Comparison of ENCODE assay signal across 20 mouse cellular contexts in genomic region chr4:119198105-119198504, GRCm38 (mm10). TPM values are rescaled to one million over a fixed set of nuclear protein-coding genes. Genes with fewer than 3 reads are reported as not detected.
DNase-seq lines count a peak whose midpoint lies in the region; ATAC-seq and TF ChIP-seq lines count a peak whose summit lies in the region.
"Had no signal": no experiment of that assay in that cellular context is flagged by ENCODE, and none has a peak within 500 bp of the region (broad histone marks: within the 10 kb centered on the region; RNA-seq: fewer than 3 reads in every experiment).

No protein-coding gene starts in this region.

- H3K9ac ChIP-seq in heart, embryonic 12.5 days: no peak overlapping the region
- peak overlapping the region; percentile 99 for H3K9ac ChIP-seq in liver, embryonic 13.5 days
- no peak overlapping the region for H3K9ac ChIP-seq in liver, embryonic 11.5 days (ENCODE audit: low read depth, low read length)

- H3K36me3 ChIP-seq in heart, embryonic 12.5 days: peaks cover 33% of the 10 kb centered on the region
- H3K36me3 ChIP-seq in liver, embryonic 13.5 days: peaks cover 30% of the 10 kb centered on the region
- no peaks in the 10 kb centered on the region; the same call in 1 of the 2 replicates for H3K36me3 ChIP-seq in liver, embryonic 11.5 days (ENCODE audit: control insufficient read depth, insufficient read depth, low read length)

- no peak for DNase-seq in heart, adult 8-10 months (ENCODE audit: low spot score)
- no peak for DNase-seq in liver, embryonic 13.5 days
- DNase-seq in liver, embryonic 11.5 days (ENCODE audit: low spot score): no peak
- no peak for DNase-seq in cerebellum, adult 9-10 months
- DNase-seq: cerebellum, postnatal 25 days; heart, adult 2 months; heart, postnatal 36 days; lung, adult 18-20 months; lung, postnatal 4 days; retina, postnatal 1 day; thymus, postnatal 25 days had no signal

- no peak overlapping the region for H3K27ac ChIP-seq in heart, embryonic 12.5 days (ENCODE audit: poor library complexity, severe bottlenecking)
- H3K27ac ChIP-seq in liver, embryonic 13.5 days: peak overlapping the region; percentile 70
- H3K27ac ChIP-seq in liver, embryonic 11.5 days (ENCODE audit: low read depth, low read length): no peak overlapping the region
- H3K27ac ChIP-seq in bone marrow, adult 2 months (ENCODE audit: control insufficient read depth, insufficient read depth, low read depth, low read length, poor library complexity): 0 out of 2 replicates have a peak overlapping the region, but pooled peaks have one; percentile 20
- H3K27ac ChIP-seq: heart, adult 2 months had no signal

- H3K4me2 ChIP-seq in heart, embryonic 12.5 days: peak overlapping the region; percentile 7; the same call in 1 of the 2 replicates
- H3K4me2 ChIP-seq in liver, embryonic 13.5 days: peak overlapping the region; percentile 77
- H3K4me2 ChIP-seq in liver, embryonic 11.5 days: no peak overlapping the region

- no peak for TF ChIP-seq CTCF in bone marrow, adult 2 months (IDR thresholded peaks at IDR 0.05; ENCODE audit: control insufficient read depth, insufficient read depth, low read length)

- no peak for ATAC-seq in heart, embryonic 12.5 days (ENCODE audit: insufficient number of reproducible peaks, low FRiP score)
- no peak for ATAC-seq in liver, embryonic 13.5 days (ENCODE audit: low read depth)
- ATAC-seq in liver, embryonic 11.5 days (replicated peaks; ENCODE audit: low FRiP score): no peak
- ATAC-seq in megakaryocyte-erythroid progenitor cell, adult 5-6 weeks (replicated peaks; ENCODE audit: low FRiP score, low TSS enrichment, poor library complexity, severe bottlenecking): 0 out of 2 replicates have a peak, but pooled peaks have one; percentile 27
- ATAC-seq: CD4-positive, CD25-positive, alpha-beta regulatory T cell, adult 4 months; intestine, postnatal 0 days had no signal

- WGBS in heart, embryonic 12.5 days: 85% methylated on average over 6 of the region's 6 CpGs
- WGBS in liver, embryonic 13.5 days (ENCODE audit: insufficient replicate concordance): 67% methylated on average over 6 of the region's 6 CpGs
- 85% methylated on average over 6 of the region's 6 CpGs for WGBS in liver, embryonic 11.5 days
- WGBS in bone marrow, adult 2 months: 79% methylated on average over 6 of the region's 6 CpGs

- no peaks in the 10 kb centered on the region for H3K27me3 ChIP-seq in heart, embryonic 12.5 days (replicated peaks)
- no peaks in the 10 kb centered on the region for H3K27me3 ChIP-seq in liver, embryonic 13.5 days
- no peaks in the 10 kb centered on the region for H3K27me3 ChIP-seq in liver, embryonic 11.5 days (replicated peaks; ENCODE audit: control insufficient read depth, insufficient read depth, low read length)

- H3K9me3 ChIP-seq in heart, embryonic 12.5 days (replicated peaks): no peaks in the 10 kb centered on the region
- no peaks in the 10 kb centered on the region for H3K9me3 ChIP-seq in liver, embryonic 13.5 days (replicated peaks)
- H3K9me3 ChIP-seq in liver, embryonic 11.5 days (ENCODE audit: control insufficient read depth, low read length): no peaks in the 10 kb centered on the region

- TF ChIP-seq POLR2A in bone marrow, adult 2 months (IDR thresholded peaks at IDR 0.05; ENCODE audit: borderline replicate concordance, control insufficient read depth, low read depth, low read length): no peak

- H3K4me1 ChIP-seq in heart, embryonic 12.5 days (replicated peaks): peaks cover 25% of the 10 kb centered on the region
- H3K4me1 ChIP-seq in liver, embryonic 13.5 days (replicated peaks): peaks cover 64% of the 10 kb centered on the region
- H3K4me1 ChIP-seq in liver, embryonic 11.5 days (replicated peaks; ENCODE audit: control insufficient read depth, insufficient read depth, low read length): peaks cover 24% of the 10 kb centered on the region
- H3K4me1 ChIP-seq in bone marrow, adult 2 months (ENCODE audit: control insufficient read depth, insufficient read depth, low read length): peaks cover 6% of the 10 kb centered on the region

- no peak overlapping the region for H3K4me3 ChIP-seq in heart, embryonic 12.5 days
- H3K4me3 ChIP-seq in liver, embryonic 13.5 days (replicated peaks): peak overlapping the region; percentile 16; the same call in 1 of the 2 replicates
- no peak overlapping the region for H3K4me3 ChIP-seq in liver, embryonic 11.5 days (ENCODE audit: low read depth, low read length)
- no peak overlapping the region for H3K4me3 ChIP-seq in bone marrow, adult 2 months (replicated peaks; ENCODE audit: control insufficient read depth, low read depth, low read length)
- H3K4me3 ChIP-seq: heart, adult 2 months had no signal

RNA-seq across cellular contexts. Expression of gene Svbp, which starts 3.0 kb away (rescaled TPM):
- polyA plus RNA-seq in heart, embryonic 12.5 days (2016; fragmentation: Nextera tagmentation; extraction: Ambion mirVana): 127 TPM in 2 replicates
- 10 to 100 TPM; 14.8 to 17.5 (median 15.8) TPM for total RNA-seq in heart, adult 8-10 months (2022)
- 121 and 130 TPM in 2 replicates for polyA plus RNA-seq in liver, embryonic 13.5 days (2015; fragmentation: Nextera tagmentation; extraction: Ambion mirVana)
- 169 and 174 TPM in 2 replicates for polyA plus RNA-seq in liver, embryonic 11.5 days (2014; fragmentation: Nextera tagmentation; extraction: Ambion mirVana)
- polyA plus RNA-seq in bone marrow, adult 2 months (2011; ENCODE audit: insufficient read depth, insufficient read length, low replicate concordance, missing spikeins): 46.6 and 64.0 TPM in 2 replicates
- total RNA-seq in megakaryocyte-erythroid progenitor cell, adult 5-6 weeks (2014; fragmentation: Nextera tagmentation): 107 and 124 TPM in 2 replicates
- total RNA-seq in megakaryocyte-erythroid progenitor cell, adult 5-6 weeks (2017): 47.7 and 52.9 TPM in 2 replicates

RNA-seq across cellular contexts. Expression of gene Ermap, which starts 8.3 kb away (rescaled TPM):
- 22.9 and 26.7 TPM in 2 replicates for polyA plus RNA-seq in heart, embryonic 12.5 days (2016; fragmentation: Nextera tagmentation; extraction: Ambion mirVana)
- under 1 TPM in 1 of 4 experiments, not detected in 3; 0.17 TPM for total RNA-seq in heart, adult 8-10 months (2022)
- polyA plus RNA-seq in liver, embryonic 13.5 days (2015; fragmentation: Nextera tagmentation; extraction: Ambion mirVana): 329 and 341 TPM in 2 replicates
- polyA plus RNA-seq in liver, embryonic 11.5 days (2014; fragmentation: Nextera tagmentation; extraction: Ambion mirVana): 263 and 274 TPM in 2 replicates
- 173 and 189 TPM in 2 replicates for polyA plus RNA-seq in bone marrow, adult 2 months (2011; ENCODE audit: insufficient read depth, insufficient read length, low replicate concordance, missing spikeins)
- total RNA-seq in megakaryocyte-erythroid progenitor cell, adult 5-6 weeks (2014; fragmentation: Nextera tagmentation): 505 and 531 TPM in 2 replicates
- total RNA-seq in megakaryocyte-erythroid progenitor cell, adult 5-6 weeks (2017): 220 and 292 TPM in 2 replicates
- total RNA-seq: gastrocnemius, adult 8-10 months had no signal
- polyA plus RNA-seq: CD4-positive, CD25-positive, alpha-beta regulatory T cell, adult 4 months had no signal

RNA-seq across cellular contexts. Expression of gene Tmem269, which starts 19.9 kb away (rescaled TPM):
- polyA plus RNA-seq in heart, embryonic 12.5 days (2016; fragmentation: Nextera tagmentation; extraction: Ambion mirVana): 0.19 TPM in 1 of 2 replicates, not detected in the other
- not detected for total RNA-seq in heart, adult 8-10 months (2022)
- polyA plus RNA-seq in liver, embryonic 13.5 days (2015; fragmentation: Nextera tagmentation; extraction: Ambion mirVana): not detected in 2 replicates
- polyA plus RNA-seq in liver, embryonic 11.5 days (2014; fragmentation: Nextera tagmentation; extraction: Ambion mirVana): not detected in 2 replicates
- polyA plus RNA-seq in bone marrow, adult 2 months (2011; ENCODE audit: insufficient read depth, insufficient read length, low replicate concordance, missing spikeins): not detected in 2 replicates
- total RNA-seq in megakaryocyte-erythroid progenitor cell, adult 5-6 weeks (2014; fragmentation: Nextera tagmentation): not detected in 2 replicates
- not detected in 2 replicates for total RNA-seq in megakaryocyte-erythroid progenitor cell, adult 5-6 weeks (2017)
- total RNA-seq: adrenal gland, adult 18-20 months; heart, adult 2 months; heart, postnatal 36 days; MEL had no signal
- polyA plus RNA-seq: CD4-positive, CD25-positive, alpha-beta regulatory T cell, adult 4 months; kidney, embryonic 16.5 days had no signal

RNA-seq across cellular contexts. Expression of gene Zfp691, which starts 24.1 kb away (rescaled TPM):
- 8.3 and 11.5 TPM in 2 replicates for polyA plus RNA-seq in heart, embryonic 12.5 days (2016; fragmentation: Nextera tagmentation; extraction: Ambion mirVana)
- total RNA-seq in heart, adult 8-10 months (2022): 10 to 100 TPM; 19.3 to 23.9 (median 22.6) TPM
- polyA plus RNA-seq in liver, embryonic 13.5 days (2015; fragmentation: Nextera tagmentation; extraction: Ambion mirVana): 2.8 and 2.9 TPM in 2 replicates
- 5.4 and 8.1 TPM in 2 replicates for polyA plus RNA-seq in liver, embryonic 11.5 days (2014; fragmentation: Nextera tagmentation; extraction: Ambion mirVana)
- 5.8 TPM in 2 replicates for polyA plus RNA-seq in bone marrow, adult 2 months (2011; ENCODE audit: insufficient read depth, insufficient read length, low replicate concordance, missing spikeins)
- total RNA-seq in megakaryocyte-erythroid progenitor cell, adult 5-6 weeks (2014; fragmentation: Nextera tagmentation): 44.4 and 47.3 TPM in 2 replicates
- 6.5 and 8.1 TPM in 2 replicates for total RNA-seq in megakaryocyte-erythroid progenitor cell, adult 5-6 weeks (2017)

RNA-seq across cellular contexts. Expression of gene AU022252, which starts 34.4 kb away (rescaled TPM):
- 27.8 and 28.9 TPM in 2 replicates for polyA plus RNA-seq in heart, embryonic 12.5 days (2016; fragmentation: Nextera tagmentation; extraction: Ambion mirVana)
- total RNA-seq in heart, adult 8-10 months (2022): 10 to 100 TPM; 15.8 to 26.5 (median 22.3) TPM
- 16.1 and 16.5 TPM in 2 replicates for polyA plus RNA-seq in liver, embryonic 13.5 days (2015; fragmentation: Nextera tagmentation; extraction: Ambion mirVana)
- 30.7 and 33.3 TPM in 2 replicates for polyA plus RNA-seq in liver, embryonic 11.5 days (2014; fragmentation: Nextera tagmentation; extraction: Ambion mirVana)
- 2.4 and 5.0 TPM in 2 replicates for polyA plus RNA-seq in bone marrow, adult 2 months (2011; ENCODE audit: insufficient read depth, insufficient read length, low replicate concordance, missing spikeins)
- 9.7 and 17.1 TPM in 2 replicates for total RNA-seq in megakaryocyte-erythroid progenitor cell, adult 5-6 weeks (2014; fragmentation: Nextera tagmentation)
- 6.2 and 18.2 TPM in 2 replicates for total RNA-seq in megakaryocyte-erythroid progenitor cell, adult 5-6 weeks (2017)

Comparison
In these comparisons a context has a peak if more than half of its experiments do, and no peak if none do; other contexts are left out.
1. H3K27ac ChIP-seq: peak in liver, embryonic 13.5 days (single experiment) and bone marrow, adult 2 months (single experiment); none in heart, embryonic 12.5 days (single experiment) and liver, embryonic 11.5 days (single experiment).